Mouse (Mus musculus) ES-E14 (cell line): ENCODE data around the gene Scamp4.

ENCODE experiments used
- CHD2 ChIP-seq: IDR thresholded peaks from 2 replicates; pipeline ENCODE4 v1.6.1; 2014; ENCODE audit warnings: mild to moderate bottlenecking, low read depth, low read length, inconsistent platforms
- ZC3H11A ChIP-seq: IDR thresholded peaks from 2 replicates; pipeline ENCODE4 v1.6.1; 2012; ENCODE audit warnings: low read depth, mild to moderate bottlenecking, inconsistent platforms, low read length, borderline replicate concordance

DNA sequence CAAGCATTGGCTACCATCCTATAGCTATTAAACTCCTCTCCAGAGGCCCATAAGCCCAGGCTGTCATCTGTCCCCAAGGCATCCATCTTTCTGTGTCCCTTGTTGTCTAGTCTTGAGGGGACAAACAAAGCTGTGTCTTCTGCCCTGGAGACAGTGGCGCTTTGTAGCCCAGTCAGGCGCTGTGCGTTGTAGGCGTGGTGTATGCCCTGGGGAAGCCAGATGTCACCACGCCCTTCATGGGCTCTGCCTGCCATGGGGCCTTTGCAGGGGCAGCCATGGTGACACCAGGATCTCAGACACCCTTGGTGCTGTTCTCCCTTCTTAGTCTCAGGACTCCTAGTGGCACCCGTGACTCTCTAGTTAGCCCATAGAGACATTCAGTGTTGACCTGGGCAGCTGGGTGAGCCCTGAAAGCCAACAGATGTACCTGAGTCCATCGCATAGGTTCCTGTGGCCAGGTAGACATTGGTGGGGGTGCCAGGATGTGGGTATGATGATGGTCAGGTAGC lies 1.4 kb downstream of the Scamp4 start:
- TF ChIP-seq ZC3H11A (no peak), CHD2 (no peak)
